Mouse (Mus musculus) bone marrow, adult 2 months (tissue): Measurements from ENCODE around the gene Aldh1a3.

Source experiments
- CTCF ChIP-seq: fragments of 200-500 bp; IDR thresholded peaks from 2 replicates; pipeline ENCODE4 v1.5.1; 2011; ENCODE audit warnings: low read length, control low read depth; ENCODE audit not compliant: control insufficient read depth, insufficient read depth
- POLR2A ChIP-seq: fragments of 200-500 bp; IDR thresholded peaks from 2 replicates; pipeline ENCODE4 v1.6.1; 2011; ENCODE audit warnings: low read depth, mild to moderate bottlenecking, control low read depth, low read length, borderline replicate concordance; ENCODE audit not compliant: control insufficient read depth

DNA sequence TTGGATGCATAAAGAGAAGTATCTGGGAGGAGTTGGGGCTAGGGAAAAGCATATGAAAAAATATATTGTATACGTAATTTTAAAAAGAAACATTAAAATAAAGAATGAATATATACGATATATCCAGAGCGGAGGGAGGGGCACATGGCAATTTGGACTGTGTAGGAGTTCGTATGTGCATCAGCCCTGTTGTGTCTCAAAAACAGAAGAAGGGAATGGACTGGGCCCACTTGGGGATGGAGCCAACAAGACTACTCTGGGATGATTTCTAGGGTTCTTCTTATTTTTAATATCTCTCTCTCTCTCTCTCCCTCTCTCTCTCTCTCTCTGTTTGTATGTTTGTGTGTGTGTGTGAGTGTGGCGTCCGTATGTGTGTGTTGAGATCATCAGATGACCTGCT lies 40.9 kb downstream of the Aldh1a3 start:
- TF ChIP-seq POLR2A (no peak), CTCF (no peak)
